Mouse (Mus musculus) kidney, adult 2 months (tissue): ENCODE results near the gene Adcyap1r1. TPM values are rescaled to one million over a fixed set of nuclear protein-coding genes. Genes with fewer than 3 reads are reported as not detected.

Source experiments
- DNase-seq: peaks from one replicate; pipeline ENCODE4 v3.0.0; 2021
- H3K27ac ChIP-seq: fragments of 200-500 bp; 2 replicates; pipeline ENCODE4 v1.5.1; 2012; ENCODE audit warnings: low read depth, low read length, control low read depth, inconsistent platforms; ENCODE audit not compliant: insufficient read depth
- H3K27me3 ChIP-seq: fragments of 200-500 bp; replicated peaks from 2 replicates; pipeline ENCODE4 v1.6.1; 2012; ENCODE audit warnings: mild to moderate bottlenecking, moderate library complexity, low read length, inconsistent platforms; ENCODE audit not compliant: control insufficient read depth, insufficient read depth
- H3K36me3 ChIP-seq: fragments of 200-500 bp; 2 replicates; pipeline ENCODE4 v1.6.1; 2012; ENCODE audit warnings: mild to moderate bottlenecking, moderate library complexity, low read length, inconsistent platforms; ENCODE audit not compliant: control insufficient read depth, insufficient read depth
- H3K4me1 ChIP-seq: fragments of 200-500 bp; 2 replicates; pipeline ENCODE4 v1.6.1; 2011; ENCODE audit warnings: low read length; ENCODE audit not compliant: control insufficient read depth, insufficient read depth
- H3K4me3 ChIP-seq: fragments of 200-500 bp; 2 replicates; pipeline ENCODE4 v1.5.1; 2011; ENCODE audit warnings: mild to moderate bottlenecking, low read depth, low read length, control low read depth; ENCODE audit not compliant: insufficient read depth
- CTCF ChIP-seq: fragments of 200-500 bp; conservative IDR thresholded peaks from 2 replicates; pipeline ENCODE4 v1.5.1; 2011; ENCODE audit warnings: low read depth, mild to moderate bottlenecking, control low read depth, low read length, moderate library complexity, mixed read lengths; ENCODE audit not compliant: insufficient read depth, insufficient read length
- POLR2A ChIP-seq: fragments of 200-500 bp; IDR thresholded peaks from one replicate; pipeline ENCODE4 v1.6.1; 2011; ENCODE audit warnings: low read depth, low read length, control low read depth
- WGBS: fragments of 180-500 bp; shearing (Covaris S2); methylation state at CpG from one replicate; pipeline ENCODE4 v1.1.7; 2018; 5-methylcytosine and 5-hydroxymethylcytosine counted together
- polyA plus RNA-seq: library from polyadenylated mRNA; depleted of rRNA; stranded (reverse); fragments of >200 nt; gene quantifications from 2 replicates; pipeline ENCODE4 v1.2.3, GENCODE M21; 2012; rRNA removed

The Adcyap1r1 gene
- polyA plus RNA-seq = 1.8 and 2.2 TPM in 2 replicates

GRCm38 (mm10) chr6:55451771-55452371 is at the start of gene Adcyap1r1:
Adcyap1r1 (plus strand) TSS chr6:55451978.
- Histone ChIP-seq H3K4me3 (peak within 1 kb of the TSS; percentile 37; the same call in 1 of the 2 replicates), H3K27me3 (no peaks in the 10 kb centered on the region), H3K4me1 (no peaks in the 10 kb centered on the region), H3K27ac (no peak within 1 kb of the TSS), H3K36me3 (no peaks in the 10 kb centered on the region)
- TF ChIP-seq CTCF (no peak), POLR2A (no peak)
- DNase-seq = peak; percentile 6
- under 1% methylated on average over 58 of the region's 58 CpGs for WGBS

GRCm38 (mm10) chr6:55402041-55402776 is 49.6 kb upstream of the Adcyap1r1 start:
- Histone ChIP-seq H3K4me1 (no peaks in the 10 kb centered on the region), H3K27ac (no peak overlapping the region), H3K4me3 (no peak overlapping the region), H3K36me3 (no peaks in the 10 kb centered on the region), H3K27me3 (no peaks in the 10 kb centered on the region)
- 55% methylated on average over 9 of the region's 9 CpGs for WGBS
- no peak for DNase-seq
- no peak for TF ChIP-seq CTCF
- TF ChIP-seq POLR2A = no peak

GRCm38 (mm10) chr6:55403411-55404309 is 48.1 kb upstream of the Adcyap1r1 start:
- TF ChIP-seq POLR2A = no peak
- no peak for TF ChIP-seq CTCF
- no peaks in the 10 kb centered on the region for H3K36me3 ChIP-seq
- no peak overlapping the region for H3K4me3 ChIP-seq
- H3K4me1 ChIP-seq = no peaks in the 10 kb centered on the region
- no peaks in the 10 kb centered on the region for H3K27me3 ChIP-seq
- DNase-seq = no peak
- H3K27ac ChIP-seq = no peak overlapping the region
- WGBS = 68% methylated on average over 9 of the region's 9 CpGs

GRCm38 (mm10) chr6:55404421-55404990 is 47.3 kb upstream of the Adcyap1r1 start:
- WGBS = 60% methylated on average over 5 of the region's 5 CpGs
- H3K4me3 ChIP-seq = no peak overlapping the region
- no peak for DNase-seq
- TF ChIP-seq POLR2A = no peak
- no peak for TF ChIP-seq CTCF
- H3K27me3 ChIP-seq = no peaks in the 10 kb centered on the region
- no peaks in the 10 kb centered on the region for H3K4me1 ChIP-seq
- no peaks in the 10 kb centered on the region for H3K36me3 ChIP-seq
- H3K27ac ChIP-seq = no peak overlapping the region

- Histone ChIP-seq H3K4me3 (no peak overlapping the region), H3K27me3 (no peaks in the 10 kb centered on the region), H3K36me3 (no peaks in the 10 kb centered on the region), H3K4me1 (no peaks in the 10 kb centered on the region), H3K27ac (no peak overlapping the region)
- TF ChIP-seq CTCF = no peak
- TF ChIP-seq POLR2A = no peak
- DNase-seq = no peak
- 63% methylated on average over 4 of the region's 4 CpGs for WGBS
Observed at GRCm38 (mm10) chr6:55407345-55407744, 44.4 kb upstream of the Adcyap1r1 start.

GRCm38 (mm10) chr6:55410119-55410775 is 41.5 kb upstream of the Adcyap1r1 start:
- Histone ChIP-seq H3K27me3 (no peaks in the 10 kb centered on the region; the same call in 1 of the 2 replicates), H3K36me3 (no peaks in the 10 kb centered on the region), H3K4me1 (no peaks in the 10 kb centered on the region), H3K4me3 (no peak overlapping the region), H3K27ac (no peak overlapping the region)
- DNase-seq = peak; percentile 26
- TF ChIP-seq POLR2A = no peak
- no peak for TF ChIP-seq CTCF
- 39% methylated on average over 7 of the region's 7 CpGs for whole genome bisulfite sequencing
